Mouse (Mus musculus): ENCODE data around the gene Sar1a.
A peak's percentile ranks its signal among the peaks of the same experiment; 100 is the strongest.

The Sar1a gene

GRCm38 (mm10) chr10:61730171-61730570 lies 50.1 kb downstream of the Sar1a start:
- no peak for DNase-seq (ENCODE audit: low spot score in 2 of 2)

- no peak for DNase-seq (ENCODE audit: low spot score in 2 of 2)
These were observed 54.3 kb downstream of the Sar1a start for GRCm38 (mm10) chr10:61734377-61734776.

- DNase-seq (ENCODE audit: low spot score in 2 of 2), result peak; percentile 61 to 65
These were observed 56.6 kb downstream of the Sar1a start for GRCm38 (mm10) chr10:61736671-61737078.

DNA sequence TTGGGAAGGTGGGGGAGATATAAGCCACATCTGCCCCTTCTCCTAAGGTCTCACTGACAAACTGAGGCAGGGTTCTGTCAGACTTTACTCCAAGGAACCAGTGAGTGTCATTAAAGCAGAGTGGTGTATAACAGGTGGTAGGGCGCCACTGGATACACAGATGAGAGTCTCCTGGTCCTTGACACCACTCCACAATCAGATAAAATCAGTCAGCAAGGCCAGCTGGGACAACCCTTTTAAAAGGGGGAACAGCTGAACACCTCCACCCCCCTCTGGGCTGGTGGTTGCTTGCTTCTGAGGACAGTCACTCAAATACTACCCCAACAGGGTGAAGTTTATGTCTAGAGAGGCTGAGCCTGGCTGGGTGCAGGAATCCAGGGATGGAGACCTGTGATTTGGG lies 57.4 kb downstream of the Sar1a start:
- no peak for DNase-seq (ENCODE audit: low spot score in 2 of 2)

DNA sequence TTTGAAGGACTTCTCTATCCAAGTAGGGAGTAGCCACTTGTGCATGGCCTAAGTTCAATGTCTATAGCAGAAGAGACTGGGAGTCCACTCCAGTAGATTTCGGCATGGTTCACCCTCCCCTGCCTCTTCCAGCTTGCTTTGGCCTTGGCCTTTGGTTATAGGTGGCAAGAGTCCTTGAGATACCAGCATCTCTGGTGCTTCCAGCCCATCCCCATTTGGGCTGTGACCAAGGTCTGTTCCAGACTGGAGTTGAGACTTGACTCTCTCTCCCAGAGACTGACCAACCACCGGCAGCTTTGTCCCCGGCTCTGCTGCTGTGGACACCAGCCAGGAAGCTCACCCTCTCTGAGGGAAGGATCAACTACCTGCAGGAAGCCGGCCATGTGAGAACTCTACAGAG lies 58.0 kb downstream of the Sar1a start:
- no peak for DNase-seq (ENCODE audit: low spot score in 2 of 2)

DNA sequence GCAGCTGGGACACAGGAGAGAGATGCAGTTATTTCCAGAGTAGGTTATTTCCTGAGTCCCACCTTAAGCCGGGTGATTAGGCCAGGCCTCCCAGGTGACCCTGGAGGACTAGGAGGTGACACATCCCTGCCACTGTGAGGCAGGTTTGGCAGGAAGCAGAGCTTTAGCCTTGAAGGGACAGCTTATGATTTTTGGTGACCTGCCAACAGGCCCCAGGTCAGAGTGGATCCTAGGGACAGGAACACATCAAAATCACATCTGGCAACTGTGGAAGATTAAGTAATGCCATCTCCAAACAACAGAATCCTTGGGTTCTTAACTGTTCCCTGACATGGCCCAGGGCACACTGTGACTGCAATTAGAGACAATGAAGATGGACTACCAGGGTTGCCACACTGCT lies 61.2 kb downstream of the Sar1a start:
- DNase-seq (ENCODE audit: low spot score in 2 of 2), result no peak

GRCm38 (mm10) chr10:61741873-61742272 lies 61.8 kb downstream of the Sar1a start:
- no peak for DNase-seq (ENCODE audit: low spot score in 2 of 2)

DNA sequence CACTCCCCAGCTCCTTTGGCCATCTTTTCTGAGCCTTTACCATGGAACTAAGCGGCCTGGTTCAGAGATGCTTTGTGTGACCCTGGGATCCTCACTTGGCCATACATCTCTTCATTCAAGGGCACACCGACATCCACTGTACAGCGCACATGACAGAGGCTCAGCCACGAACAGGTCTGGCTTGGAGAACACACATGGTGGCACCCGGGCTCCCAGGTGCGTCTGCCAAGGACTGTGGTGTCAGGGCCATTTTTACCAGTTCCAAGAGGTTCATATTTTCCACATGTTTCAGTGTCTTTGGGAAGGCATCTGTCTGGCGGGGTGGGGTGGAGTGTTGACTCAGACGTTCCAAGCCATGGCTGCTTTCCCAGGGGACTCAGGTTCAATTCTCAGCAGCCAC lies 62.2 kb downstream of the Sar1a start:
- no peak for DNase-seq (ENCODE audit: low spot score in 2 of 2)
